Mouse (Mus musculus): ENCODE data around the gene Mier1. TPM values are rescaled to one million over a fixed set of nuclear protein-coding genes. Genes with fewer than 3 reads are reported as not detected.
A peak's percentile ranks its signal among the peaks of the same experiment; 100 is the strongest.
"Not testable (repeated sequence)": the region's sequence is repeated elsewhere in the genome, so short reads cannot be mapped to it uniquely, and the experiment has no call there.

Gene Mier1
- polyA plus RNA-seq, 1 experiment from 2014 or later: 39.9 TPM

- H3K9ac ChIP-seq (ENCODE audit: low read length): no peak overlapping the region
- peaks cover 28% of the 10 kb centered on the region for H3K4me1 ChIP-seq (replicated peaks; ENCODE audit: control insufficient read depth, insufficient read depth, low read length)
- H3K4me3 ChIP-seq (ENCODE audit: low read depth, low read length): no peak overlapping the region
- no peak overlapping the region for H3K4me2 ChIP-seq (ENCODE audit: low read length)
- ATAC-seq (replicated peaks; ENCODE audit: low FRiP score, low TSS enrichment, low read depth) (no peak), DNase-seq (ENCODE audit: low spot score) (no peak)
- H3K9me3 ChIP-seq (ENCODE audit: control insufficient read depth, low read length): no peaks in the 10 kb centered on the region
- H3K27me3 ChIP-seq (replicated peaks; ENCODE audit: control insufficient read depth, insufficient read depth, low read length): no peaks in the 10 kb centered on the region
- no peak overlapping the region for H3K27ac ChIP-seq (ENCODE audit: low read depth)
- H3K36me3 ChIP-seq (ENCODE audit: control insufficient read depth, insufficient read depth, low read length): no peaks in the 10 kb centered on the region
Measured at GRCm38 (mm10) chr4:103123606-103124005, 9.4 kb downstream of the Mier1 start.

GRCm38 (mm10) chr4:103126533-103126932, 12.3 kb downstream of the Mier1 start:
- H3K9me3 ChIP-seq (ENCODE audit: control insufficient read depth, low read length): no peaks in the 10 kb centered on the region
- H3K4me1 ChIP-seq (replicated peaks; ENCODE audit: control insufficient read depth, insufficient read depth, low read length): peaks cover 15% of the 10 kb centered on the region; the same call in 1 of the 2 replicates
- no peak overlapping the region for H3K4me3 ChIP-seq (ENCODE audit: low read depth, low read length)
- WGBS: 76% methylated on average over 4 of the region's 4 CpGs
- ATAC-seq (replicated peaks; ENCODE audit: low FRiP score, low TSS enrichment, low read depth): no peak
- no peak overlapping the region for H3K4me2 ChIP-seq (ENCODE audit: low read length)
- no peak for DNase-seq (ENCODE audit: low spot score)
- no peaks in the 10 kb centered on the region for H3K27me3 ChIP-seq (replicated peaks; ENCODE audit: control insufficient read depth, insufficient read depth, low read length)
- no peak overlapping the region for H3K9ac ChIP-seq (ENCODE audit: low read length)
- H3K36me3 ChIP-seq (ENCODE audit: control insufficient read depth, insufficient read depth, low read length): peaks cover 8% of the 10 kb centered on the region
- H3K27ac ChIP-seq (ENCODE audit: low read depth): no peak overlapping the region

- no peak overlapping the region for H3K4me3 ChIP-seq (ENCODE audit: low read depth, low read length)
- no peak overlapping the region for H3K27ac ChIP-seq (ENCODE audit: low read depth)
- no peaks in the 10 kb centered on the region for H3K4me1 ChIP-seq (replicated peaks; ENCODE audit: control insufficient read depth, insufficient read depth, low read length)
- no peaks in the 10 kb centered on the region for H3K27me3 ChIP-seq (replicated peaks; ENCODE audit: control insufficient read depth, insufficient read depth, low read length)
- H3K9ac ChIP-seq (ENCODE audit: low read length): no peak overlapping the region
- DNase-seq (ENCODE audit: low spot score) (no peak), ATAC-seq (replicated peaks; ENCODE audit: low FRiP score, low TSS enrichment, low read depth) (no peak)
- WGBS: 50% methylated on average over 1 of the region's 1 CpGs
- H3K36me3 ChIP-seq (ENCODE audit: control insufficient read depth, insufficient read depth, low read length): peaks cover 61% of the 10 kb centered on the region
- H3K4me2 ChIP-seq (ENCODE audit: low read length): no peak overlapping the region
- H3K9me3 ChIP-seq (ENCODE audit: control insufficient read depth, low read length): no peaks in the 10 kb centered on the region
Measured at GRCm38 (mm10) chr4:103136946-103137345, 22.8 kb downstream of the Mier1 start.

- Histone ChIP-seq H3K4me1 (replicated peaks; ENCODE audit: control insufficient read depth, insufficient read depth, low read length) (no peaks in the 10 kb centered on the region), H3K36me3 (ENCODE audit: control insufficient read depth, insufficient read depth, low read length) (peaks cover 76% of the 10 kb centered on the region), H3K27ac (ENCODE audit: low read depth) (no peak overlapping the region), H3K4me3 (ENCODE audit: low read depth, low read length) (no peak overlapping the region), H3K9me3 (ENCODE audit: control insufficient read depth, low read length) (no peaks in the 10 kb centered on the region), H3K4me2 (ENCODE audit: low read length) (no peak overlapping the region), H3K9ac (ENCODE audit: low read length) (no peak overlapping the region), H3K27me3 (replicated peaks; ENCODE audit: control insufficient read depth, insufficient read depth, low read length) (no peaks in the 10 kb centered on the region)
- DNase-seq (ENCODE audit: low spot score) (peak; percentile 90), ATAC-seq (replicated peaks; ENCODE audit: low FRiP score, low TSS enrichment, low read depth) (no peak)
- 43% methylated on average over 5 of the region's 5 CpGs for WGBS
Measured at GRCm38 (mm10) chr4:103146339-103146738, 32.1 kb downstream of the Mier1 start.

- Histone ChIP-seq H3K4me1 (replicated peaks; ENCODE audit: control insufficient read depth, insufficient read depth, low read length) (no peaks in the 10 kb centered on the region), H3K36me3 (ENCODE audit: control insufficient read depth, insufficient read depth, low read length) (peaks cover 90% of the 10 kb centered on the region)
- ATAC-seq (replicated peaks; ENCODE audit: low FRiP score, low TSS enrichment, low read depth): no peak
Measured at GRCm38 (mm10) chr4:103151946-103152345, 37.8 kb downstream of the Mier1 start.

GRCm38 (mm10) chr4:103158781-103159180, 44.6 kb downstream of the Mier1 start:
- no peaks in the 10 kb centered on the region for H3K4me1 ChIP-seq (replicated peaks; ENCODE audit: control insufficient read depth, insufficient read depth, low read length)
- ATAC-seq (replicated peaks; ENCODE audit: low FRiP score, low TSS enrichment, low read depth): no peak
- H3K27ac ChIP-seq (ENCODE audit: low read depth): no peak overlapping the region
- H3K9ac ChIP-seq (ENCODE audit: low read length): no peak overlapping the region
- 94% methylated on average over 4 of the region's 4 CpGs for WGBS
- H3K4me3 ChIP-seq (ENCODE audit: low read depth, low read length): no peak overlapping the region
- H3K36me3 ChIP-seq (ENCODE audit: control insufficient read depth, insufficient read depth, low read length): peaks cover 84% of the 10 kb centered on the region
- H3K4me2 ChIP-seq (ENCODE audit: low read length): no peak overlapping the region
- DNase-seq (ENCODE audit: low spot score): no peak
- H3K27me3 ChIP-seq (replicated peaks; ENCODE audit: control insufficient read depth, insufficient read depth, low read length): no peaks in the 10 kb centered on the region
- H3K9me3 ChIP-seq (ENCODE audit: control insufficient read depth, low read length): no peaks in the 10 kb centered on the region

More at GRCm38 (mm10) chr4:103151946-103152345, 37.8 kb downstream of the Mier1 start:
- no peak for DNase-seq (ENCODE audit: low spot score)
- Histone ChIP-seq H3K9me3 (ENCODE audit: control insufficient read depth, low read length) (no peaks in the 10 kb centered on the region), H3K9ac (ENCODE audit: low read length) (no peak overlapping the region), H3K27me3 (replicated peaks; ENCODE audit: control insufficient read depth, insufficient read depth, low read length) (no peaks in the 10 kb centered on the region), H3K4me3 (ENCODE audit: low read depth, low read length) (no peak overlapping the region), H3K27ac (ENCODE audit: low read depth) (no peak overlapping the region), H3K4me2 (ENCODE audit: low read length) (no peak overlapping the region)
- WGBS: 90% methylated on average over 5 of the region's 5 CpGs

GRCm38 (mm10) chr4:103166198-103166597, 52.0 kb downstream of the Mier1 start:
- not testable (repeated sequence) for H3K4me1 ChIP-seq (replicated peaks; ENCODE audit: control insufficient read depth, insufficient read depth, low read length); H3K4me3 ChIP-seq (ENCODE audit: low read depth, low read length); H3K9me3 ChIP-seq (ENCODE audit: control insufficient read depth, low read length); H3K27me3 ChIP-seq (replicated peaks; ENCODE audit: control insufficient read depth, insufficient read depth, low read length); DNase-seq (ENCODE audit: low spot score); H3K9ac ChIP-seq (ENCODE audit: low read length); H3K27ac ChIP-seq (ENCODE audit: low read depth); ATAC-seq (replicated peaks; ENCODE audit: low FRiP score, low TSS enrichment, low read depth); H3K4me2 ChIP-seq (ENCODE audit: low read length)
- H3K36me3 ChIP-seq (ENCODE audit: control insufficient read depth, insufficient read depth, low read length): peaks cover 41% of the 10 kb centered on the region
- 91% methylated on average over 1 of the region's 1 CpGs for WGBS

GRCm38 (mm10) chr4:103171256-103171655, 57.1 kb downstream of the Mier1 start:
- Histone ChIP-seq H3K4me2 (ENCODE audit: low read length) (no peak overlapping the region), H3K4me3 (ENCODE audit: low read depth, low read length) (no peak overlapping the region), H3K36me3 (ENCODE audit: control insufficient read depth, insufficient read depth, low read length) (peaks cover 29% of the 10 kb centered on the region), H3K9ac (ENCODE audit: low read length) (no peak overlapping the region), H3K27me3 (replicated peaks; ENCODE audit: control insufficient read depth, insufficient read depth, low read length) (no peaks in the 10 kb centered on the region), H3K27ac (ENCODE audit: low read depth) (no peak overlapping the region), H3K4me1 (replicated peaks; ENCODE audit: control insufficient read depth, insufficient read depth, low read length) (no peaks in the 10 kb centered on the region), H3K9me3 (ENCODE audit: control insufficient read depth, low read length) (no peaks in the 10 kb centered on the region)
- WGBS: 89% methylated on average over 3 of the region's 3 CpGs
- ATAC-seq (replicated peaks; ENCODE audit: low FRiP score, low TSS enrichment, low read depth): no peak
- no peak for DNase-seq (ENCODE audit: low spot score)

- Histone ChIP-seq H3K4me2 (ENCODE audit: low read length) (no peak overlapping the region), H3K27ac (ENCODE audit: low read depth) (no peak overlapping the region), H3K9ac (ENCODE audit: low read length) (no peak overlapping the region), H3K9me3 (ENCODE audit: control insufficient read depth, low read length) (no peaks in the 10 kb centered on the region), H3K36me3 (ENCODE audit: control insufficient read depth, insufficient read depth, low read length) (peaks cover 29% of the 10 kb centered on the region), H3K4me1 (replicated peaks; ENCODE audit: control insufficient read depth, insufficient read depth, low read length) (peaks cover 7% of the 10 kb centered on the region; the same call in 1 of the 2 replicates), H3K4me3 (ENCODE audit: low read depth, low read length) (no peak overlapping the region), H3K27me3 (replicated peaks; ENCODE audit: control insufficient read depth, insufficient read depth, low read length) (no peaks in the 10 kb centered on the region)
- WGBS: 58% methylated on average over 6 of the region's 6 CpGs
- no peak for ATAC-seq (replicated peaks; ENCODE audit: low FRiP score, low TSS enrichment, low read depth)
- DNase-seq (ENCODE audit: low spot score): no peak
Measured at GRCm38 (mm10) chr4:103173507-103173906, 59.3 kb downstream of the Mier1 start.

Data from intestine, embryonic 14.5 days (tissue).